Mouse (Mus musculus) left cerebral cortex, adult 18-20 months (tissue): ENCODE measurements around the gene Farsb. TPM values are rescaled to one million over a fixed set of nuclear protein-coding genes. Genes with fewer than 3 reads are reported as not detected.
"Not testable (repeated sequence)": the region's sequence is repeated elsewhere in the genome, so short reads cannot be mapped to it uniquely, and the experiment has no call there.

Experiments used
- DNase-seq, 2 experiments: peaks; one replicate each; pipeline ENCODE4 v3.0.0; 2021 to 2022; ENCODE audit warnings: low spot score in 2 of 2, mixed read lengths in 1 of 2
- long read RNA-seq, 2 experiments: library from polyadenylated mRNA; stranded (forward); transcript quantifications; one replicate each; pipeline ENCODE4 v2.0.0; 2021
- total RNA-seq, 2 experiments: library from RNA; stranded (reverse); gene quantifications; 2 replicates each; pipeline ENCODE4 v1.2.3; 2021

The Farsb gene
- total RNA-seq, result 10 to 100 TPM; 62.4 to 69.6 TPM
- long read RNA-seq, experiment 1, transcript Farsb-201 (17 exons, 1,951 nt), result major isoform, 65 of 81 reads
- long read RNA-seq, experiment 1, partial matches to known transcripts, result 5 of 81 reads
- long read RNA-seq, experiment 1, other reads (novel, unspliced or antisense), result 11 of 81 reads
- long read RNA-seq, experiment 2, transcript Farsb-201 (17 exons, 1,951 nt), result major isoform, 43 of 56 reads
- long read RNA-seq, experiment 2, partial matches to known transcripts, result 4 of 56 reads
- long read RNA-seq, experiment 2, other reads (novel, unspliced or antisense), result 8 of 56 reads

- peak; percentile 81 to 86 for DNase-seq
These were observed at the start of gene Farsb for GRCm38 (mm10) chr1:78488752-78489492. Gene Farsb, minus strand, starts transcription at chr1:78488897.

GRCm38 (mm10) chr1:78538396-78538795 lies 49.7 kb upstream of the Farsb start:
- DNase-seq, result no peak

GRCm38 (mm10) chr1:78537494-78538010 lies 48.9 kb upstream of the Farsb start:
- DNase-seq, result peak; percentile 77 to 87

GRCm38 (mm10) chr1:78536310-78537164 lies 47.8 kb upstream of the Farsb start:
- DNase-seq, result peak; percentile 86 to 92

- no peak for DNase-seq
These were observed 45.9 kb upstream of the Farsb start for GRCm38 (mm10) chr1:78534428-78535150.

- DNase-seq, result peak in 1 of 2 experiments; percentile 9
These were observed 43.6 kb upstream of the Farsb start for GRCm38 (mm10) chr1:78532184-78532800.

- DNase-seq, result no peak
These were observed 42.0 kb upstream of the Farsb start for GRCm38 (mm10) chr1:78530500-78531215.

- DNase-seq, result no peak
These were observed 40.3 kb upstream of the Farsb start for GRCm38 (mm10) chr1:78529011-78529410.

GRCm38 (mm10) chr1:78528356-78528755 lies 39.7 kb upstream of the Farsb start:
- no peak for DNase-seq

GRCm38 (mm10) chr1:78525189-78525886 lies 36.6 kb upstream of the Farsb start:
- peak; percentile 76 to 83 for DNase-seq

- DNase-seq, result peak in 1 of 2 experiments; percentile 9
These were observed 30.2 kb upstream of the Farsb start for GRCm38 (mm10) chr1:78518907-78519306.

GRCm38 (mm10) chr1:78512756-78513155 lies 24.1 kb upstream of the Farsb start:
- DNase-seq, result no peak

GRCm38 (mm10) chr1:78511621-78512160 lies 23.0 kb upstream of the Farsb start, which contains the start of gene BC035947:
Gene BC035947, minus strand, starts transcription at chr1:78512158.
- no peak for DNase-seq

GRCm38 (mm10) chr1:78510862-78511261 lies 22.2 kb upstream of the Farsb start, which contains the start of gene Mogat1:
Gene Mogat1, plus strand, starts transcription at chr1:78510991.
- no peak for DNase-seq

GRCm38 (mm10) chr1:78507137-78507536 lies 18.4 kb upstream of the Farsb start:
- no peak for DNase-seq

GRCm38 (mm10) chr1:78502527-78502926 lies 13.8 kb upstream of the Farsb start:
- DNase-seq, result no peak

GRCm38 (mm10) chr1:78501856-78502255 lies 13.2 kb upstream of the Farsb start:
- not testable (repeated sequence) for DNase-seq

GRCm38 (mm10) chr1:78501036-78501435 lies 12.3 kb upstream of the Farsb start:
- no peak for DNase-seq
